Mouse (Mus musculus) stomach, embryonic 15.5 days (tissue): ENCODE results near the gene Pcca. TPM values are rescaled to one million over a fixed set of nuclear protein-coding genes. Genes with fewer than 3 reads are reported as not detected.
A peak's percentile ranks its signal among the peaks of the same experiment; 100 is the strongest.
"Not testable (repeated sequence)": the region's sequence is repeated elsewhere in the genome, so short reads cannot be mapped to it uniquely, and the experiment has no call there.

Source experiments
- ATAC-seq: fragments of 200-750 bp; cut with Nextera tagmentation; 2 replicates; pipeline ENCODE4 v1.8.0; 2017; ENCODE audit warnings: low read depth, moderate number of reproducible peaks, moderate TSS enrichment; ENCODE audit not compliant: insufficient read depth, low FRiP score
- H3K27ac ChIP-seq: fragments of 300-500 bp; sonication (generic); 2 replicates; pipeline ENCODE4 v1.5.1; 2015; ENCODE audit warnings: mild to moderate bottlenecking, inconsistent platforms
- H3K27me3 ChIP-seq: fragments of 300-500 bp; sonication (generic); replicated peaks from 2 replicates; pipeline ENCODE4 v1.6.1; 2015; ENCODE audit warnings: inconsistent platforms
- H3K36me3 ChIP-seq: fragments of 300-500 bp; sonication (generic); 2 replicates; pipeline ENCODE4 v1.6.1; 2015; ENCODE audit warnings: inconsistent platforms
- H3K4me1 ChIP-seq: fragments of 300-500 bp; sonication (generic); 2 replicates; pipeline ENCODE4 v1.6.1; 2015; ENCODE audit warnings: inconsistent platforms
- H3K4me2 ChIP-seq: fragments of 300-500 bp; sonication (generic); 2 replicates; pipeline ENCODE4 v1.6.1; 2015; ENCODE audit warnings: mild to moderate bottlenecking, inconsistent platforms
- H3K4me3 ChIP-seq: fragments of 300-500 bp; sonication (generic); replicated peaks from 2 replicates; pipeline ENCODE4 v1.5.1; 2015; ENCODE audit warnings: inconsistent platforms
- H3K9ac ChIP-seq: fragments of 300-500 bp; sonication (generic); 2 replicates; pipeline ENCODE4 v1.6.1; 2015; ENCODE audit warnings: inconsistent platforms
- H3K9me3 ChIP-seq: fragments of 300-500 bp; sonication (generic); 2 replicates; pipeline ENCODE4 v1.6.1; 2016; ENCODE audit warnings: inconsistent platforms
- WGBS: fragments of 180-500 bp; shearing (Covaris S2); methylation state at CpG from one replicate; pipeline ENCODE4 v1.1.7; 2015; 5-methylcytosine and 5-hydroxymethylcytosine counted together
- polyA plus RNA-seq: library from polyadenylated mRNA; unstranded; fragments of >200 nt; fragmentation: Nextera tagmentation; extraction: Ambion mirVana; gene quantifications from 2 replicates; pipeline ENCODE4 v1.2.1, GENCODE M21; 2015

Pcca gene
- polyA plus RNA-seq, 1 experiment from 2014 or later, result 19.2 TPM

GRCm38 (mm10) chr14:122492015-122492414, 42.1 kb upstream of the Pcca start:
- H3K4me2 ChIP-seq, result no peak overlapping the region
- no peak overlapping the region for H3K4me3 ChIP-seq
- no peaks in the 10 kb centered on the region for H3K36me3 ChIP-seq
- H3K9me3 ChIP-seq, result no peaks in the 10 kb centered on the region
- H3K27ac ChIP-seq, result no peak overlapping the region
- H3K27me3 ChIP-seq, result peaks cover 45% of the 10 kb centered on the region
- peaks cover 6% of the 10 kb centered on the region; the same call in 1 of the 2 replicates for H3K4me1 ChIP-seq
- WGBS, result 70% methylated on average over 1 of the region's 1 CpGs
- H3K9ac ChIP-seq, result no peak overlapping the region
- ATAC-seq, result no peak

GRCm38 (mm10) chr14:122509058-122509457, 25.1 kb upstream of the Pcca start:
- WGBS, result 22% methylated on average over 2 of the region's 2 CpGs
- H3K9me3 ChIP-seq, result no peaks in the 10 kb centered on the region
- H3K36me3 ChIP-seq, result no peaks in the 10 kb centered on the region
- H3K27ac ChIP-seq, result no peak overlapping the region
- H3K9ac ChIP-seq, result no peak overlapping the region
- H3K27me3 ChIP-seq, result no peaks in the 10 kb centered on the region
- ATAC-seq, result no peak
- H3K4me1 ChIP-seq, result no peaks in the 10 kb centered on the region
- H3K4me3 ChIP-seq, result no peak overlapping the region
- no peak overlapping the region for H3K4me2 ChIP-seq

GRCm38 (mm10) chr14:122511519-122511918, 22.6 kb upstream of the Pcca start:
- peak; percentile 78 for ATAC-seq
- Histone ChIP-seq H3K4me3 (no peak overlapping the region), H3K9ac (no peak overlapping the region), H3K4me1 (no peaks in the 10 kb centered on the region), H3K27ac (no peak overlapping the region), H3K36me3 (no peaks in the 10 kb centered on the region), H3K27me3 (no peaks in the 10 kb centered on the region), H3K4me2 (no peak overlapping the region), H3K9me3 (no peaks in the 10 kb centered on the region)
- 43% methylated on average over 3 of the region's 3 CpGs for WGBS

GRCm38 (mm10) chr14:122513511-122514036, 20.6 kb upstream of the Pcca start:
- H3K9me3 ChIP-seq, result no peaks in the 10 kb centered on the region
- H3K9ac ChIP-seq, result no peak overlapping the region
- no peak overlapping the region for H3K4me3 ChIP-seq
- H3K27me3 ChIP-seq, result no peaks in the 10 kb centered on the region
- H3K4me1 ChIP-seq, result no peaks in the 10 kb centered on the region
- no peaks in the 10 kb centered on the region for H3K36me3 ChIP-seq
- no peak overlapping the region for H3K4me2 ChIP-seq
- ATAC-seq, result no peak
- WGBS, result 44% methylated on average over 1 of the region's 1 CpGs
- no peak overlapping the region for H3K27ac ChIP-seq

- no peaks in the 10 kb centered on the region for H3K9me3 ChIP-seq
- no peaks in the 10 kb centered on the region for H3K4me1 ChIP-seq
- no peak overlapping the region for H3K9ac ChIP-seq
- H3K36me3 ChIP-seq, result no peaks in the 10 kb centered on the region
- no peak for ATAC-seq
- no peaks in the 10 kb centered on the region for H3K27me3 ChIP-seq
- no peak overlapping the region for H3K4me3 ChIP-seq
- no peak overlapping the region for H3K4me2 ChIP-seq
- WGBS, result 82% methylated on average over 4 of the region's 4 CpGs
- H3K27ac ChIP-seq, result no peak overlapping the region
These were observed 5.6 kb upstream of the Pcca start for GRCm38 (mm10) chr14:122528475-122528874.

GRCm38 (mm10) chr14:122535986-122536385, 1.9 kb downstream of the Pcca start:
- H3K9ac ChIP-seq, result no peak overlapping the region
- no peak for ATAC-seq
- H3K4me2 ChIP-seq, result no peak overlapping the region
- no peaks in the 10 kb centered on the region for H3K9me3 ChIP-seq
- WGBS, result 98% methylated on average over 1 of the region's 1 CpGs
- no peak overlapping the region for H3K27ac ChIP-seq
- H3K4me3 ChIP-seq, result no peak overlapping the region
- H3K4me1 ChIP-seq, result 0 out of 2 replicates have a peak, but pooled peaks cover 4% of the 10 kb centered on the region
- H3K27me3 ChIP-seq, result no peaks in the 10 kb centered on the region
- no peaks in the 10 kb centered on the region for H3K36me3 ChIP-seq

- no peak overlapping the region for H3K9ac ChIP-seq
- H3K36me3 ChIP-seq, result no peaks in the 10 kb centered on the region
- H3K4me3 ChIP-seq, result no peak overlapping the region
- no peaks in the 10 kb centered on the region for H3K9me3 ChIP-seq
- no peaks in the 10 kb centered on the region for H3K4me1 ChIP-seq
- 92% methylated on average over 1 of the region's 1 CpGs for WGBS
- no peaks in the 10 kb centered on the region for H3K27me3 ChIP-seq
- no peak overlapping the region for H3K27ac ChIP-seq
- ATAC-seq, result no peak
- no peak overlapping the region for H3K4me2 ChIP-seq
These were observed 14.3 kb downstream of the Pcca start for GRCm38 (mm10) chr14:122548421-122548820.

- Histone ChIP-seq H3K4me3 (no peak overlapping the region), H3K4me2 (no peak overlapping the region), H3K9ac (no peak overlapping the region), H3K27ac (no peak overlapping the region), H3K9me3 (no peaks in the 10 kb centered on the region), H3K36me3 (no peaks in the 10 kb centered on the region), H3K27me3 (no peaks in the 10 kb centered on the region), H3K4me1 (no peaks in the 10 kb centered on the region)
- whole genome bisulfite sequencing, result 74% methylated on average over 1 of the region's 1 CpGs
- no peak for ATAC-seq
These were observed 14.8 kb downstream of the Pcca start for GRCm38 (mm10) chr14:122548905-122549304.

- no peaks in the 10 kb centered on the region for H3K27me3 ChIP-seq
- 62% methylated on average over 7 of the region's 7 CpGs for WGBS
- H3K4me3 ChIP-seq, result no peak overlapping the region
- no peaks in the 10 kb centered on the region for H3K9me3 ChIP-seq
- H3K9ac ChIP-seq, result no peak overlapping the region
- H3K4me1 ChIP-seq, result no peaks in the 10 kb centered on the region
- H3K27ac ChIP-seq, result no peak overlapping the region
- no peaks in the 10 kb centered on the region for H3K36me3 ChIP-seq
- no peak overlapping the region for H3K4me2 ChIP-seq
- no peak for ATAC-seq
These were observed 18.8 kb downstream of the Pcca start for GRCm38 (mm10) chr14:122552761-122553445.

GRCm38 (mm10) chr14:122557353-122557752, 23.2 kb downstream of the Pcca start:
- no peaks in the 10 kb centered on the region for H3K27me3 ChIP-seq
- H3K4me2 ChIP-seq, result no peak overlapping the region
- no peak for ATAC-seq
- no peaks in the 10 kb centered on the region for H3K9me3 ChIP-seq
- no peak overlapping the region for H3K4me3 ChIP-seq
- H3K36me3 ChIP-seq, result no peaks in the 10 kb centered on the region
- H3K27ac ChIP-seq, result no peak overlapping the region
- H3K9ac ChIP-seq, result no peak overlapping the region
- H3K4me1 ChIP-seq, result no peaks in the 10 kb centered on the region
- WGBS, result 84% methylated on average over 9 of the region's 9 CpGs

GRCm38 (mm10) chr14:122560893-122561452, 26.8 kb downstream of the Pcca start:
- H3K27ac ChIP-seq, H3K9ac ChIP-seq, H3K4me2 ChIP-seq, H3K9me3 ChIP-seq, H3K36me3 ChIP-seq, H3K4me3 ChIP-seq, ATAC-seq, H3K4me1 ChIP-seq, H3K27me3 ChIP-seq: not testable (repeated sequence)
- 84% methylated on average over 1 of the region's 1 CpGs for WGBS

GRCm38 (mm10) chr14:122570862-122571261, 36.7 kb downstream of the Pcca start:
- Histone ChIP-seq H3K4me1 (no peaks in the 10 kb centered on the region), H3K27me3 (no peaks in the 10 kb centered on the region), H3K4me2 (no peak overlapping the region), H3K9me3 (no peaks in the 10 kb centered on the region), H3K4me3 (no peak overlapping the region), H3K9ac (no peak overlapping the region), H3K36me3 (no peaks in the 10 kb centered on the region), H3K27ac (no peak overlapping the region)
- no peak for ATAC-seq
- 84% methylated on average over 9 of the region's 9 CpGs for WGBS
